Mouse (Mus musculus) forebrain, postnatal 0 days (tissue): ENCODE measurements around the gene Rrm1. TPM values are rescaled to one million over a fixed set of nuclear protein-coding genes. Genes with fewer than 3 reads are reported as not detected.

Experiments used
- ATAC-seq: fragments of 200-750 bp; cut with Nextera tagmentation; 2 replicates; pipeline ENCODE4 v1.8.0; 2017; ENCODE audit warnings: mild to moderate bottlenecking, moderate library complexity
- DNase-seq: peaks from one replicate; pipeline ENCODE4 v3.0.0-alpha.2; 2015
- H3K27ac ChIP-seq: fragments of 300-500 bp; sonication (generic); 2 replicates; pipeline ENCODE4 v1.5.1; 2014; ENCODE audit warnings: low read depth, mild to moderate bottlenecking, antibody characterized with exemption, low read length, moderate library complexity, mixed read lengths
- H3K27me3 ChIP-seq: fragments of 300-500 bp; sonication (generic); 2 replicates; pipeline ENCODE4 v1.6.1; 2014; ENCODE audit warnings: mild to moderate bottlenecking, low read length, mixed read lengths; ENCODE audit not compliant: insufficient read depth
- H3K36me3 ChIP-seq: fragments of 300-500 bp; sonication (generic); 2 replicates; pipeline ENCODE4 v1.6.1; 2014; ENCODE audit warnings: mild to moderate bottlenecking, moderate library complexity; ENCODE audit not compliant: insufficient read depth
- H3K4me1 ChIP-seq: fragments of 300-500 bp; sonication (generic); 2 replicates; pipeline ENCODE4 v1.6.1; 2014; ENCODE audit warnings: antibody characterized with exemption; ENCODE audit not compliant: insufficient read depth
- H3K4me2 ChIP-seq: fragments of 300-500 bp; sonication (generic); 2 replicates; pipeline ENCODE4 v1.6.1; 2014; ENCODE audit warnings: low read depth, mild to moderate bottlenecking, moderate library complexity
- H3K4me3 ChIP-seq: fragments of 300-500 bp; sonication (generic); 2 replicates; pipeline ENCODE4 v1.5.1; 2014; ENCODE audit warnings: low read depth, low read length, mixed read lengths
- H3K9ac ChIP-seq: fragments of 300-500 bp; sonication (generic); 2 replicates; pipeline ENCODE4 v1.6.1; 2014; ENCODE audit warnings: mild to moderate bottlenecking
- H3K9me3 ChIP-seq: fragments of 300-500 bp; sonication (generic); 2 replicates; pipeline ENCODE4 v1.6.1; 2016; ENCODE audit warnings: low read length
- CTCF ChIP-seq: sonication (generic); IDR thresholded peaks from 2 replicates; pipeline ENCODE4 v1.5.1; 2016; ENCODE audit warnings: antibody characterized with exemption, control low read depth, low read depth
- WGBS: fragments of 180-500 bp; shearing (Covaris S2); extraction: QIAGEN DNeasy Blood & Tissue Kit; methylation state at CpG from one replicate; pipeline ENCODE4 v1.1.7; 2014; 5-methylcytosine and 5-hydroxymethylcytosine counted together
- polyA plus RNA-seq: library from polyadenylated mRNA; unstranded; fragments of >200 nt; fragmentation: Nextera tagmentation; extraction: Ambion mirVana; gene quantifications from 2 replicates; pipeline ENCODE4 v1.2.1, GENCODE M21; 2015
- total RNA-seq: library from RNA; depleted of rRNA; stranded (reverse); fragments of >200 nt; gene quantifications from 2 replicates; pipeline ENCODE4 v1.2.3, GENCODE M21; 2014

Gene Rrm1
- total and polyA plus RNA-seq, 2 experiments from 2014 or later: 30.9 to 40.0 TPM

- Histone ChIP-seq H3K4me2 (no peak overlapping the region), H3K27me3 (no peaks in the 10 kb centered on the region), H3K27ac (no peak overlapping the region), H3K4me1 (no peaks in the 10 kb centered on the region), H3K4me3 (no peak overlapping the region), H3K9ac (no peak overlapping the region), H3K9me3 (no peaks in the 10 kb centered on the region), H3K36me3 (peaks cover 23% of the 10 kb centered on the region)
- WGBS: 84% methylated on average over 2 of the region's 2 CpGs
- DNase-seq (no peak), ATAC-seq (no peak)
- no peak for TF ChIP-seq CTCF
These were observed 2.8 kb downstream of the Rrm1 start for GRCm38 (mm10) chr7:102444301-102444700.

- Histone ChIP-seq H3K27me3 (no peaks in the 10 kb centered on the region), H3K27ac (no peak overlapping the region), H3K9ac (no peak overlapping the region), H3K36me3 (peaks cover 27% of the 10 kb centered on the region), H3K4me2 (no peak overlapping the region), H3K4me3 (no peak overlapping the region), H3K4me1 (no peaks in the 10 kb centered on the region), H3K9me3 (no peaks in the 10 kb centered on the region)
- DNase-seq (no peak), ATAC-seq (no peak)
- WGBS: 96% methylated on average over 9 of the region's 9 CpGs
- no peak for TF ChIP-seq CTCF
These were observed 4.9 kb downstream of the Rrm1 start for GRCm38 (mm10) chr7:102446438-102446837.

GRCm38 (mm10) chr7:102458618-102459380 lies 17.3 kb downstream of the Rrm1 start:
- no peak for TF ChIP-seq CTCF
- Histone ChIP-seq H3K4me1 (no peaks in the 10 kb centered on the region), H3K9ac (no peak overlapping the region), H3K36me3 (peaks cover 67% of the 10 kb centered on the region), H3K9me3 (no peaks in the 10 kb centered on the region), H3K4me2 (no peak overlapping the region), H3K4me3 (no peak overlapping the region), H3K27me3 (no peaks in the 10 kb centered on the region), H3K27ac (no peak overlapping the region)
- 81% methylated on average over 5 of the region's 5 CpGs for WGBS
- ATAC-seq (no peak), DNase-seq (no peak)

GRCm38 (mm10) chr7:102467566-102467965 lies 26.1 kb downstream of the Rrm1 start:
- no peak for TF ChIP-seq CTCF
- H3K4me1 ChIP-seq: no peaks in the 10 kb centered on the region
- H3K4me3 ChIP-seq: no peak overlapping the region
- WGBS: 81% methylated on average over 8 of the region's 8 CpGs
- no peak for DNase-seq
- H3K9me3 ChIP-seq: no peaks in the 10 kb centered on the region
- H3K27me3 ChIP-seq: no peaks in the 10 kb centered on the region
- no peak overlapping the region for H3K9ac ChIP-seq
- no peak for ATAC-seq
- H3K27ac ChIP-seq: no peak overlapping the region
- H3K36me3 ChIP-seq: peaks cover 62% of the 10 kb centered on the region
- H3K4me2 ChIP-seq: no peak overlapping the region

GRCm38 (mm10) chr7:102472675-102473074 lies 31.2 kb downstream of the Rrm1 start:
- H3K9ac ChIP-seq: no peak overlapping the region
- DNase-seq (no peak), ATAC-seq (no peak)
- no peak for TF ChIP-seq CTCF
- 76% methylated on average over 5 of the region's 5 CpGs for WGBS
- H3K4me3 ChIP-seq: no peak overlapping the region
- no peaks in the 10 kb centered on the region for H3K9me3 ChIP-seq
- H3K27me3 ChIP-seq: no peaks in the 10 kb centered on the region
- H3K36me3 ChIP-seq: peaks cover 15% of the 10 kb centered on the region
- no peak overlapping the region for H3K27ac ChIP-seq
- no peaks in the 10 kb centered on the region for H3K4me1 ChIP-seq
- H3K4me2 ChIP-seq: no peak overlapping the region

GRCm38 (mm10) chr7:102476601-102477000 lies 35.1 kb downstream of the Rrm1 start:
- Histone ChIP-seq H3K9me3 (no peaks in the 10 kb centered on the region), H3K36me3 (no peaks in the 10 kb centered on the region), H3K4me2 (no peak overlapping the region), H3K27ac (no peak overlapping the region), H3K4me3 (no peak overlapping the region), H3K27me3 (no peaks in the 10 kb centered on the region), H3K4me1 (no peaks in the 10 kb centered on the region), H3K9ac (no peak overlapping the region)
- DNase-seq: no peak
- TF ChIP-seq CTCF: no peak
- ATAC-seq: no peak
- WGBS: 96% methylated on average over 5 of the region's 5 CpGs

- ATAC-seq (no peak), DNase-seq (no peak)
- no peak; the same call in 1 of the 2 replicates for TF ChIP-seq CTCF
- Histone ChIP-seq H3K4me3 (no peak overlapping the region), H3K36me3 (no peaks in the 10 kb centered on the region), H3K9me3 (no peaks in the 10 kb centered on the region), H3K27me3 (no peaks in the 10 kb centered on the region), H3K9ac (no peak overlapping the region), H3K27ac (no peak overlapping the region), H3K4me1 (no peaks in the 10 kb centered on the region), H3K4me2 (no peak overlapping the region)
- 69% methylated on average over 11 of the region's 11 CpGs for WGBS
These were observed 35.9 kb downstream of the Rrm1 start for GRCm38 (mm10) chr7:102477377-102477776.
